Mouse (Mus musculus): ENCODE data around the gene Gm43517. TPM values are rescaled to one million over a fixed set of nuclear protein-coding genes. Genes with fewer than 3 reads are reported as not detected.

Gm43517 gene
- polyA plus RNA-seq, 1 experiment from 2014 or later, result not detected

- H3K4me3 ChIP-seq (ENCODE audit: low read depth, low read length), result no peak overlapping the region
- WGBS (ENCODE audit: insufficient replicate concordance), result 20% methylated on average over 4 of the region's 4 CpGs
- H3K9me3 ChIP-seq (replicated peaks; ENCODE audit: control insufficient read depth, low read length), result no peaks in the 10 kb centered on the region
- ATAC-seq (replicated peaks; ENCODE audit: insufficient number of reproducible peaks, low FRiP score, low TSS enrichment), result no peak
- no peak overlapping the region for H3K9ac ChIP-seq (ENCODE audit: low read depth, low read length)
- peaks cover 4% of the 10 kb centered on the region; the same call in 1 of the 2 replicates for H3K4me1 ChIP-seq (ENCODE audit: control insufficient read depth, insufficient read depth, low read length)
- H3K4me2 ChIP-seq, result no peak overlapping the region
- no peaks in the 10 kb centered on the region for H3K36me3 ChIP-seq (ENCODE audit: control insufficient read depth, insufficient read depth, low read length)
- peaks cover 68% of the 10 kb centered on the region for H3K27me3 ChIP-seq (ENCODE audit: control insufficient read depth, insufficient read depth, low read length)
- no peak overlapping the region for H3K27ac ChIP-seq (ENCODE audit: low read depth, low read length)
Measured at GRCm38 (mm10) chr12:49397443-49398162, 12.6 kb downstream of the Gm43517 start.

- H3K4me3 ChIP-seq (ENCODE audit: low read depth, low read length), result no peak overlapping the region
- H3K9me3 ChIP-seq (replicated peaks; ENCODE audit: control insufficient read depth, low read length), result no peaks in the 10 kb centered on the region
- peaks cover 4% of the 10 kb centered on the region; the same call in 1 of the 2 replicates for H3K4me1 ChIP-seq (ENCODE audit: control insufficient read depth, insufficient read depth, low read length)
- ATAC-seq (replicated peaks; ENCODE audit: insufficient number of reproducible peaks, low FRiP score, low TSS enrichment), result no peak
- H3K27ac ChIP-seq (ENCODE audit: low read depth, low read length), result no peak overlapping the region
- H3K27me3 ChIP-seq (ENCODE audit: control insufficient read depth, insufficient read depth, low read length), result peaks cover 69% of the 10 kb centered on the region
- no peak overlapping the region for H3K9ac ChIP-seq (ENCODE audit: low read depth, low read length)
- no peak overlapping the region for H3K4me2 ChIP-seq
- H3K36me3 ChIP-seq (ENCODE audit: control insufficient read depth, insufficient read depth, low read length), result no peaks in the 10 kb centered on the region
Measured at GRCm38 (mm10) chr12:49398163-49398540, 13.2 kb downstream of the Gm43517 start.

- no peak overlapping the region for H3K27ac ChIP-seq (ENCODE audit: low read depth, low read length)
- ATAC-seq (replicated peaks; ENCODE audit: insufficient number of reproducible peaks, low FRiP score, low TSS enrichment), result no peak
- H3K4me3 ChIP-seq (ENCODE audit: low read depth, low read length), result no peak overlapping the region
- H3K9me3 ChIP-seq (replicated peaks; ENCODE audit: control insufficient read depth, low read length), result no peaks in the 10 kb centered on the region
- no peak overlapping the region for H3K4me2 ChIP-seq
- 25% methylated on average over 3 of the region's 3 CpGs for WGBS (ENCODE audit: insufficient replicate concordance)
- no peak overlapping the region for H3K9ac ChIP-seq (ENCODE audit: low read depth, low read length)
- H3K4me1 ChIP-seq (ENCODE audit: control insufficient read depth, insufficient read depth, low read length), result peaks cover 4% of the 10 kb centered on the region; the same call in 1 of the 2 replicates
- no peaks in the 10 kb centered on the region for H3K36me3 ChIP-seq (ENCODE audit: control insufficient read depth, insufficient read depth, low read length)
- H3K27me3 ChIP-seq (ENCODE audit: control insufficient read depth, insufficient read depth, low read length), result peaks cover 71% of the 10 kb centered on the region
Measured at GRCm38 (mm10) chr12:49398636-49399035, 13.7 kb downstream of the Gm43517 start.

- Histone ChIP-seq H3K4me1 (ENCODE audit: control insufficient read depth, insufficient read depth, low read length) (peaks cover 4% of the 10 kb centered on the region; the same call in 1 of the 2 replicates), H3K9me3 (replicated peaks; ENCODE audit: control insufficient read depth, low read length) (no peaks in the 10 kb centered on the region), H3K4me3 (ENCODE audit: low read depth, low read length) (no peak overlapping the region), H3K27me3 (ENCODE audit: control insufficient read depth, insufficient read depth, low read length) (peaks cover 65% of the 10 kb centered on the region), H3K27ac (ENCODE audit: low read depth, low read length) (no peak overlapping the region), H3K4me2 (no peak overlapping the region), H3K9ac (ENCODE audit: low read depth, low read length) (no peak overlapping the region), H3K36me3 (ENCODE audit: control insufficient read depth, insufficient read depth, low read length) (no peaks in the 10 kb centered on the region)
- no peak for ATAC-seq (replicated peaks; ENCODE audit: insufficient number of reproducible peaks, low FRiP score, low TSS enrichment)
- 0% methylated on average over 1 of the region's 1 CpGs for WGBS (ENCODE audit: insufficient replicate concordance)
Measured at GRCm38 (mm10) chr12:49399611-49400010, 14.6 kb downstream of the Gm43517 start.

- 3% methylated on average over 9 of the region's 9 CpGs for WGBS (ENCODE audit: insufficient replicate concordance)
- no peaks in the 10 kb centered on the region for H3K9me3 ChIP-seq (replicated peaks; ENCODE audit: control insufficient read depth, low read length)
Measured at GRCm38 (mm10) chr12:49400036-49400852, 15.3 kb downstream of the Gm43517 start.

GRCm38 (mm10) chr12:49400853-49401118, 15.8 kb downstream of the Gm43517 start:
- Histone ChIP-seq H3K27ac (ENCODE audit: low read depth, low read length) (no peak overlapping the region), H3K4me3 (ENCODE audit: low read depth, low read length) (peak overlapping the region; percentile 41), H3K4me1 (ENCODE audit: control insufficient read depth, insufficient read depth, low read length) (peaks cover 4% of the 10 kb centered on the region; the same call in 1 of the 2 replicates), H3K36me3 (ENCODE audit: control insufficient read depth, insufficient read depth, low read length) (no peaks in the 10 kb centered on the region), H3K4me2 (peak overlapping the region; percentile 84), H3K9ac (ENCODE audit: low read depth, low read length) (no peak overlapping the region), H3K27me3 (ENCODE audit: control insufficient read depth, insufficient read depth, low read length) (peaks cover 60% of the 10 kb centered on the region), H3K9me3 (replicated peaks; ENCODE audit: control insufficient read depth, low read length) (no peaks in the 10 kb centered on the region)
- ATAC-seq (replicated peaks; ENCODE audit: insufficient number of reproducible peaks, low FRiP score, low TSS enrichment), result 0 out of 2 replicates have a peak, but pooled peaks have one; percentile 31
- WGBS (ENCODE audit: insufficient replicate concordance), result 0% methylated on average over 8 of the region's 8 CpGs

More at GRCm38 (mm10) chr12:49400036-49400852, 15.3 kb downstream of the Gm43517 start:
- Histone ChIP-seq H3K36me3 (ENCODE audit: control insufficient read depth, insufficient read depth, low read length) (no peaks in the 10 kb centered on the region), H3K27me3 (ENCODE audit: control insufficient read depth, insufficient read depth, low read length) (peaks cover 61% of the 10 kb centered on the region), H3K4me2 (no peak overlapping the region), H3K9ac (ENCODE audit: low read depth, low read length) (no peak overlapping the region), H3K4me1 (ENCODE audit: control insufficient read depth, insufficient read depth, low read length) (peaks cover 4% of the 10 kb centered on the region; the same call in 1 of the 2 replicates), H3K27ac (ENCODE audit: low read depth, low read length) (no peak overlapping the region), H3K4me3 (ENCODE audit: low read depth, low read length) (no peak overlapping the region; the same call in 1 of the 2 replicates)
- no peak for ATAC-seq (replicated peaks; ENCODE audit: insufficient number of reproducible peaks, low FRiP score, low TSS enrichment)

GRCm38 (mm10) chr12:49401119-49401795, 16.3 kb downstream of the Gm43517 start:
- Histone ChIP-seq H3K4me1 (ENCODE audit: control insufficient read depth, insufficient read depth, low read length) (peaks cover 4% of the 10 kb centered on the region; the same call in 1 of the 2 replicates), H3K9me3 (replicated peaks; ENCODE audit: control insufficient read depth, low read length) (no peaks in the 10 kb centered on the region), H3K27ac (ENCODE audit: low read depth, low read length) (no peak overlapping the region), H3K9ac (ENCODE audit: low read depth, low read length) (peak overlapping the region; percentile 16; the same call in 1 of the 2 replicates), H3K27me3 (ENCODE audit: control insufficient read depth, insufficient read depth, low read length) (peaks cover 58% of the 10 kb centered on the region), H3K36me3 (ENCODE audit: control insufficient read depth, insufficient read depth, low read length) (no peaks in the 10 kb centered on the region), H3K4me3 (ENCODE audit: low read depth, low read length) (peak overlapping the region; percentile 41), H3K4me2 (peak overlapping the region; percentile 84)
- peak; percentile 46; the same call in 1 of the 2 replicates for ATAC-seq (replicated peaks; ENCODE audit: insufficient number of reproducible peaks, low FRiP score, low TSS enrichment)
- under 1% methylated on average over 68 of the region's 68 CpGs for WGBS (ENCODE audit: insufficient replicate concordance)

- no peaks in the 10 kb centered on the region for H3K9me3 ChIP-seq (replicated peaks; ENCODE audit: control insufficient read depth, low read length)
- H3K36me3 ChIP-seq (ENCODE audit: control insufficient read depth, insufficient read depth, low read length), result no peaks in the 10 kb centered on the region
- H3K27ac ChIP-seq (ENCODE audit: low read depth, low read length), result no peak overlapping the region
- peak overlapping the region; percentile 84 for H3K4me2 ChIP-seq
- H3K27me3 ChIP-seq (ENCODE audit: control insufficient read depth, insufficient read depth, low read length), result peaks cover 55% of the 10 kb centered on the region
- peak overlapping the region; percentile 41 for H3K4me3 ChIP-seq (ENCODE audit: low read depth, low read length)
- ATAC-seq (replicated peaks; ENCODE audit: insufficient number of reproducible peaks, low FRiP score, low TSS enrichment), result no peak
- 3% methylated on average over 5 of the region's 5 CpGs for WGBS (ENCODE audit: insufficient replicate concordance)
- peaks cover 4% of the 10 kb centered on the region; the same call in 1 of the 2 replicates for H3K4me1 ChIP-seq (ENCODE audit: control insufficient read depth, insufficient read depth, low read length)
- 0 out of 2 replicates have a peak overlapping the region, but pooled peaks have one; percentile 16 for H3K9ac ChIP-seq (ENCODE audit: low read depth, low read length)
Measured at GRCm38 (mm10) chr12:49401796-49402130, 16.8 kb downstream of the Gm43517 start.

All from heart, embryonic 11.5 days (tissue).